Mouse (Mus musculus): Measurements from ENCODE around the gene Elavl4. TPM values are rescaled to one million over a fixed set of nuclear protein-coding genes. Genes with fewer than 3 reads are reported as not detected.

Elavl4 gene
- polyA plus RNA-seq, 1 experiment from 2014 or later: 325 TPM

DNA sequence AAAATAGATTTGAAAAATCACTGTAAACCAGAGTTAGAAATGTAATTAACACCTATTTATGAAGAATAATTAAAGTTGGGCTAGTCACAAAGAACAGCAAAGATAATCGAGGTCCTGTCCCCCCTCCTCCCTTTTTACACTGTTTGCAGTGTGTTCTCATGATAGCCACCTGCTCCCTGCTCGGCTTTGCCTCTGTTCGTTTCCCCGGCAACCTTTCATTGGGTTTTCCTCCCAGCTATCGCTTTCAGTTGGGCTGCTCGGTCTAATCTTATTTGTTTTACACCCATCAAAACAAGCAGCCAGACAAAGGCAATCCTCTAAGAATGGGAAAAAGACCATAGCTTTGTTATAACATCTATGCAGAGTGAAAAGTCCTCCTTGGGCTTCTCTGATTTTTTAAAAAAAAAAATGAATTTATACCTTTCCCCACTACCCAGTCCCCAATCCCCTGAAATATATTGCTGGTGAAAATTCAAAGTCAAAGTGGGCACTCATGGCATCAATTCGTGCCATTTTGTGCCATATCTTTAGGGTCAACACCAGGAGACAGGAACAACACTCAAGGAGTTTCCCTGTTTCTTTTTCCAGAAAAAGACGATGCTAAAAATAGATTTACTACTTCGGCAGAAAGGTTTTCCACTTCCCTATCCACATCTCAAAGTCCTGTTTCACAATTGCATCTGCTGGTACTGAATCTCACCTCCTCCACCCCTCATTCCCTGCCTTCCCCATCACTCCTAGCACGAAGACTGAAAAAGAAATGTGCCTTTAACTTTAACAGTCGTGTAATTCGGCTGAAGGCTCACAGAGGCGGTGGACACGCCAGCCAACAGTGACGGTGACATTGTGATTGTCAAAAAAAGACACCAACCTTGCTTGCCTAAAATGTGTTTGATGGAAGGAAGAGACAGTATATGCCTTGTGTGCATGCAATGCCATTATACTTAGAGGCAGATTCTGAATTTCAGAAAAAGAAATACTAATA is 66.1 kb downstream of the Elavl4 start:
- Histone ChIP-seq H3K4me3 (ENCODE audit: low read depth, low read length) (peak overlapping the region; percentile 49), H3K9ac (ENCODE audit: low read depth, low read length) (peak overlapping the region; percentile 91), H3K27ac (ENCODE audit: low read depth, low read length) (peak overlapping the region; percentile 94), H3K4me2 (replicated peaks; ENCODE audit: low read depth, low read length) (peak overlapping the region; percentile 60), H3K27me3 (ENCODE audit: control insufficient read depth, insufficient read depth, low read length) (no peaks in the 10 kb centered on the region), H3K36me3 (ENCODE audit: control insufficient read depth, insufficient read depth, low read length) (no peaks in the 10 kb centered on the region), H3K9me3 (ENCODE audit: control insufficient read depth, low read length) (no peaks in the 10 kb centered on the region), H3K4me1 (replicated peaks; ENCODE audit: control insufficient read depth, insufficient read depth, low read length) (no peaks in the 10 kb centered on the region)
- 15% methylated on average over 15 of the region's 15 CpGs for WGBS
- ATAC-seq (ENCODE audit: low FRiP score): peak; percentile 74
- DNase-seq (ENCODE audit: low spot score): peak; percentile 82

DNA sequence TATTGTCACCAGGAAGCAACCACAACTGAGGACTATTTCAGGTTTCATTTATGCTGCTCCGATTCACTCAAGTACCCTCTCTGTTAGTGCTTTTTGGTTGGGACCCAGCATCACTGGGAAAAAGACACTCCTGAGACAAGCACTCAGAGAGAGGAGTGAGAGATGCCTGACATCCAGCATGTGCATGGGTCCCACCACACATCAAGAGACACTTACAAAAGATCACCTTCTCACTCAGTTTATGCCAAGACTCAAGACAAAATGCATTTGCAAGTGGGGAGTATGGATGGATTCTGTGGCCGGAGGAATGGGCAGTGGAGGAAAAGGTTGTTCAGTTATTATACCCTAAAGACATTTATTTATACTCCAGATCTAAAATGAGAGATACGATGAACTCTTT is 67.3 kb downstream of the Elavl4 start:
- Histone ChIP-seq H3K27me3 (ENCODE audit: control insufficient read depth, insufficient read depth, low read length) (no peaks in the 10 kb centered on the region), H3K4me3 (ENCODE audit: low read depth, low read length) (peak overlapping the region; percentile 49), H3K27ac (ENCODE audit: low read depth, low read length) (peak overlapping the region; percentile 94), H3K9ac (ENCODE audit: low read depth, low read length) (peak overlapping the region; percentile 62), H3K4me1 (replicated peaks; ENCODE audit: control insufficient read depth, insufficient read depth, low read length) (no peaks in the 10 kb centered on the region), H3K4me2 (replicated peaks; ENCODE audit: low read depth, low read length) (peak overlapping the region; percentile 60), H3K36me3 (ENCODE audit: control insufficient read depth, insufficient read depth, low read length) (no peaks in the 10 kb centered on the region), H3K9me3 (ENCODE audit: control insufficient read depth, low read length) (no peaks in the 10 kb centered on the region)
- 63% methylated on average over 3 of the region's 3 CpGs for WGBS
- DNase-seq (ENCODE audit: low spot score) (peak; percentile 38), ATAC-seq (ENCODE audit: low FRiP score) (no peak)

DNA sequence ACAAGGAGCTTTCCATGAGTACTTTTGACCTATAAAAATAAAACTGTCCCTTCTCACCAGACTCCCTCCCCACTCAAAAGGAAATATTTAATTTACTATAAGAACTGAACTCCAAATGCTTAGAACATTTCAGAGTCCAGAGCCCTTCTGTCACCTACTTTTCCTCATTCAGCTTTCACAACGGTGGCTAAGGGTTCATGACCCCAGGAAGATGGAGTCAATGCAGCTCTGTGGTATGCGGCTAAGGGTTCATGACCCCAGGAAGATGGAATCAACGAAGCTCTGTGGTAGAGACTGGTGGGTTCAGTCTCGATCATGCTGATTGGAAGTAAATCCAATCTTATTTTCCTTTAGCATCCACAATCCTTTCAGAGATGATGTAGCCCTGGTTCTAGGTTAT is 81.7 kb downstream of the Elavl4 start:
- no peak overlapping the region for H3K27ac ChIP-seq (ENCODE audit: low read depth, low read length)
- no peaks in the 10 kb centered on the region for H3K27me3 ChIP-seq (ENCODE audit: control insufficient read depth, insufficient read depth, low read length)
- WGBS: 20% methylated on average over 4 of the region's 4 CpGs
- H3K4me2 ChIP-seq (replicated peaks; ENCODE audit: low read depth, low read length): no peak overlapping the region
- H3K4me3 ChIP-seq (ENCODE audit: low read depth, low read length): no peak overlapping the region
- no peaks in the 10 kb centered on the region for H3K9me3 ChIP-seq (ENCODE audit: control insufficient read depth, low read length)
- H3K36me3 ChIP-seq (ENCODE audit: control insufficient read depth, insufficient read depth, low read length): no peaks in the 10 kb centered on the region
- H3K4me1 ChIP-seq (replicated peaks; ENCODE audit: control insufficient read depth, insufficient read depth, low read length): no peaks in the 10 kb centered on the region
- H3K9ac ChIP-seq (ENCODE audit: low read depth, low read length): no peak overlapping the region
- ATAC-seq (ENCODE audit: low FRiP score): no peak
- DNase-seq (ENCODE audit: low spot score): no peak

DNA sequence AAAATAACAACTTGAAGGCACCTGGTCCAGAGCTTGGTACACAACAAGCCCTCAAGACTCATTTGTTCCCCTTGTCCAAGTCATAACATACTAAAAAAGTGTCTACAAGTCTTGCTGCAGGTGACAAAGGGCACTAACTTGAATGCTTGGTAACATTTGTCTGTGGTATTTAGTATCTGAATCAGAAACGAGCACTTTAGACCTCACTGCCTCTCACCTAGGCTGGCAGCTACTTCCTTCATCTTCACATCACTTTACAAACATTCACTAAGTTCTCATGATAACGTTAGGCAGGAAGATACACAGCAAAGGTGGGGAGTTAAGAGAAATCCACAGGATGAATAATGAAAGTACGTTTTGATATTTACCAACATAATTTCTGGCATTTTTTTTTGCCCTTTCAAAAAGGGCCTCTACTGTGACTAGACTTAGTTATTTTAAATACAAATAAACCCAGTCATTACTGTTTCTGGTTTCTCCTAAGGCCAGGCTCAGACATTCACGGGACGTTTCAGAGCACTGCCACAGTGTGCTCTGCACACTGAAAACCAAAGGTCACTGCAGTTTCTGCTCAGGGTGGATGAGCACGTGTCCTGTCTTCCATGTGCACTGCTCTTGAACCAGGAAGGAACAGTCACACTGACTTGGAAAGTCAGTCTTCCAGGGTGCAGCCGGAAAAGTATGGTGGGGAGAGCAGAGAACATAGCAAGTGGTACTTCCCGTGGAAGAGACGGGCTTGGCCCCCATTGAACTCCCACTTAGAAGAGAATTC is 84.7 kb downstream of the Elavl4 start:
- H3K27ac ChIP-seq (ENCODE audit: low read depth, low read length): no peak overlapping the region
- H3K4me2 ChIP-seq (replicated peaks; ENCODE audit: low read depth, low read length): no peak overlapping the region
- WGBS: 76% methylated on average over 9 of the region's 9 CpGs
- no peaks in the 10 kb centered on the region for H3K27me3 ChIP-seq (ENCODE audit: control insufficient read depth, insufficient read depth, low read length)
- DNase-seq (ENCODE audit: low spot score): no peak
- H3K36me3 ChIP-seq (ENCODE audit: control insufficient read depth, insufficient read depth, low read length): no peaks in the 10 kb centered on the region
- no peak overlapping the region for H3K9ac ChIP-seq (ENCODE audit: low read depth, low read length)
- H3K4me3 ChIP-seq (ENCODE audit: low read depth, low read length): no peak overlapping the region
- H3K4me1 ChIP-seq (replicated peaks; ENCODE audit: control insufficient read depth, insufficient read depth, low read length): no peaks in the 10 kb centered on the region
- no peaks in the 10 kb centered on the region for H3K9me3 ChIP-seq (ENCODE audit: control insufficient read depth, low read length)
- ATAC-seq (ENCODE audit: low FRiP score): no peak

DNA sequence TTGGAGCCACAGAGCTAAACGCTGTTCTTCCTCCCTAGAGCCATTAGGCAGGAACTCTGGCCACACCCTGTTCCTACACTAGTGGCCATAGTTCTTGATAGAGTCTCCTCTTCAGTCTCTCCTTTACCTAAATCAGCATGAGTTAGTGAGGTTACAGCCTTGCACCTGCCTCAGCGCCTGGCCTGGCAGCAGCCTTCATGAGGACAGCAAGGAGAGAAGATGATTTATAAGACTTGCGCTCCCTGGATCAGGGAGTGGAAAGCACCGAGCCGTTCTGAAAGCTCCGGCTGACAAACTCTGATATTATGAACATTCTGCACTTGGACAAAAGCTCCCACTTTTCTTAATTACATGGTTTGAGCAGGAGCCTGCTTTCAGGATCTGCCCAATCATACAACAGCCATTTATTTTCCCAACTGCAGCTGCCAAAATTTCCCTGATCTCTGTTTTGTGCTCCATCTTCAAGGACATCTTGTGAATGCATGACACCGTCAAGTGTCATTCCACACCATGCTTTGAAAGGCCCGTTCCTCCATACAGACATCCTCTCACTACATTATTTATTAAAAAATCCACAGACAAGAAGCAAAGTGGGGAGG is 87.3 kb downstream of the Elavl4 start:
- no peak overlapping the region for H3K4me2 ChIP-seq (replicated peaks; ENCODE audit: low read depth, low read length)
- no peak for DNase-seq (ENCODE audit: low spot score)

DNA sequence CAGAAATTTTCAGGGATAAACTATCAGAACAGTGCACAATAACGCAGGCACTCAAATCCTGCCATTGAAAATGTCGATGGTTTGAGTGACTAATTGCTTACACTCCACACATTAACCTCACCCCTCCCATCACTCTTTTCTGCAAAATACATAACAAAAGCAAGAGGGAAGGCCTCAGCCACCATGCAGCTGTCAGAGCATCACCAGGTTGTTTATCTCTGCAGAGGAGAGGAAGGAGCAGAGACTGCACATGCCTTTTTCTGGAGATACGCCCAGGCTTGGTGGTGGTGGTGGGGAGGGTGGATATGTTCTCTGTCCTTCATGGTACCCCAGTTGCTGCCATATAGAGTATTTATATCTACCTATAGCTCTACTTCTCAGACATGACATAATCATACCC is 94.3 kb downstream of the Elavl4 start:
- H3K4me2 ChIP-seq (replicated peaks; ENCODE audit: low read depth, low read length): no peak overlapping the region
- H3K27me3 ChIP-seq (ENCODE audit: control insufficient read depth, insufficient read depth, low read length): no peaks in the 10 kb centered on the region
- ATAC-seq (ENCODE audit: low FRiP score): no peak
- DNase-seq (ENCODE audit: low spot score): no peak
- H3K27ac ChIP-seq (ENCODE audit: low read depth, low read length): no peak overlapping the region
- no peaks in the 10 kb centered on the region for H3K36me3 ChIP-seq (ENCODE audit: control insufficient read depth, insufficient read depth, low read length)
- 64% methylated on average over 3 of the region's 3 CpGs for WGBS
- no peaks in the 10 kb centered on the region for H3K9me3 ChIP-seq (ENCODE audit: control insufficient read depth, low read length)
- H3K9ac ChIP-seq (ENCODE audit: low read depth, low read length): no peak overlapping the region
- H3K4me1 ChIP-seq (replicated peaks; ENCODE audit: control insufficient read depth, insufficient read depth, low read length): no peaks in the 10 kb centered on the region
- H3K4me3 ChIP-seq (ENCODE audit: low read depth, low read length): no peak overlapping the region

More for the DNA sequence above, 87.3 kb downstream of the Elavl4 start:
- no peak overlapping the region for H3K4me3 ChIP-seq (ENCODE audit: low read depth, low read length)
- no peaks in the 10 kb centered on the region for H3K36me3 ChIP-seq (ENCODE audit: control insufficient read depth, insufficient read depth, low read length)
- ATAC-seq (ENCODE audit: low FRiP score): no peak
- 74% methylated on average over 8 of the region's 8 CpGs for WGBS
- no peaks in the 10 kb centered on the region for H3K4me1 ChIP-seq (replicated peaks; ENCODE audit: control insufficient read depth, insufficient read depth, low read length)
- H3K9me3 ChIP-seq (ENCODE audit: control insufficient read depth, low read length): no peaks in the 10 kb centered on the region
- H3K27ac ChIP-seq (ENCODE audit: low read depth, low read length): no peak overlapping the region
- H3K27me3 ChIP-seq (ENCODE audit: control insufficient read depth, insufficient read depth, low read length): no peaks in the 10 kb centered on the region
- no peak overlapping the region for H3K9ac ChIP-seq (ENCODE audit: low read depth, low read length)

DNA sequence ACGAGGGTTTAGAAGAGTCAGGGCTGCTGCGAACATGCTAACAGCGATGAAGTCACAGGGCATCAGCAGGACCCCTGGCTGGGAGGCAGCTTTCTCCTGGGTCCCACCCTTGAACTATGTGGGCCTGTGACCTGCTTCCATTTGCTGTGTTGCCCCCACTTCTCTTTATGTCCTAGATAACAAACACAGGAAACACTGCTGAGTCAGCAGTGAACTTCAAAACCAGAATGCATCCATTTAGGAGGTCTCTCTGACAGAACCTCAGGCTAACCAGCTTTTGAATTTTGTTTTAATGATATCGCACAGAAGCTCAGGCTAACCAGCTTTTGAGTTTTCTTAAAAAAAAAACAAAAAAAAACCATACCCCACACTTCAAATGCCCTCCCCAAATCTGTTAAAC is 96.1 kb downstream of the Elavl4 start:
- H3K9me3 ChIP-seq (ENCODE audit: control insufficient read depth, low read length): no peaks in the 10 kb centered on the region
- no peak overlapping the region for H3K27ac ChIP-seq (ENCODE audit: low read depth, low read length)
- DNase-seq (ENCODE audit: low spot score): no peak
- no peak for ATAC-seq (ENCODE audit: low FRiP score)
- H3K27me3 ChIP-seq (ENCODE audit: control insufficient read depth, insufficient read depth, low read length): no peaks in the 10 kb centered on the region
- H3K4me1 ChIP-seq (replicated peaks; ENCODE audit: control insufficient read depth, insufficient read depth, low read length): no peaks in the 10 kb centered on the region
- 88% methylated on average over 4 of the region's 4 CpGs for WGBS
- H3K36me3 ChIP-seq (ENCODE audit: control insufficient read depth, insufficient read depth, low read length): no peaks in the 10 kb centered on the region
- no peak overlapping the region for H3K4me2 ChIP-seq (replicated peaks; ENCODE audit: low read depth, low read length)
- no peak overlapping the region for H3K4me3 ChIP-seq (ENCODE audit: low read depth, low read length)
- no peak overlapping the region for H3K9ac ChIP-seq (ENCODE audit: low read depth, low read length)

DNA sequence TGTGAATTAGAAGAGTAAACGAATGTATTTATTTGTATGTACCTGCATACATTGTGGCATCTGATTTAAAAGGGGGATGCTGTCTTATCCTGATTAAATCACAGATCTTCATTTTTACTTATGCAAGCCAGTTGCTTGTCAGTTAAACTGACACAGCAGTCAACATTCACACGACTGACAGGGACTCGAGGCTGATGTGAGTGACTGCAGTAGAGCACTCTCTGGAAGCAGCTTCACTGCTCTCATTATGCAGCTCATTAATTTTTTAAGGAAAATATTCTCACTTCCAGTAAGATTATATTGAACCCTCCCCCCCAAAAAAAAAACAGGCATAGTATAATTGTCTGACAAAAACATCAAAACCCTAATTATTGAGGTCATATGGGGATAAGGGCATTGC is 101.7 kb downstream of the Elavl4 start:
- WGBS: 70% methylated on average over 3 of the region's 3 CpGs
- Histone ChIP-seq H3K27me3 (ENCODE audit: control insufficient read depth, insufficient read depth, low read length) (no peaks in the 10 kb centered on the region), H3K36me3 (ENCODE audit: control insufficient read depth, insufficient read depth, low read length) (no peaks in the 10 kb centered on the region), H3K4me1 (replicated peaks; ENCODE audit: control insufficient read depth, insufficient read depth, low read length) (no peaks in the 10 kb centered on the region), H3K27ac (ENCODE audit: low read depth, low read length) (no peak overlapping the region), H3K9ac (ENCODE audit: low read depth, low read length) (no peak overlapping the region), H3K4me3 (ENCODE audit: low read depth, low read length) (no peak overlapping the region), H3K9me3 (ENCODE audit: control insufficient read depth, low read length) (no peaks in the 10 kb centered on the region), H3K4me2 (replicated peaks; ENCODE audit: low read depth, low read length) (no peak overlapping the region)
- no peak for ATAC-seq (ENCODE audit: low FRiP score)
- no peak for DNase-seq (ENCODE audit: low spot score)
